Mouse (Mus musculus) olfactory bulb, adult 2 months (tissue): ENCODE measurements around the gene Comt. TPM values are rescaled to one million over a fixed set of nuclear protein-coding genes. Genes with fewer than 3 reads are reported as not detected.

ENCODE experiments used
- H3K27ac ChIP-seq: fragments of 200-500 bp; 2 replicates; pipeline ENCODE4 v1.5.1; 2012; ENCODE audit warnings: low read depth, low read length; ENCODE audit not compliant: insufficient read depth
- H3K4me1 ChIP-seq: fragments of 200-500 bp; 2 replicates; pipeline ENCODE4 v1.6.1; 2012; ENCODE audit warnings: low read length; ENCODE audit not compliant: control insufficient read depth, insufficient read depth
- H3K4me3 ChIP-seq: fragments of 200-500 bp; 2 replicates; pipeline ENCODE4 v1.5.1; 2012; ENCODE audit warnings: mild to moderate bottlenecking, low read depth, low read length, moderate library complexity; ENCODE audit not compliant: insufficient read depth
- CTCF ChIP-seq: fragments of 200-500 bp; IDR thresholded peaks from 2 replicates; pipeline ENCODE4 v1.5.1; 2012; ENCODE audit warnings: low read depth, mild to moderate bottlenecking, low read length, moderate library complexity; ENCODE audit not compliant: insufficient read depth
- POLR2A ChIP-seq: fragments of 200-500 bp; IDR thresholded peaks from 2 replicates; pipeline ENCODE4 v1.6.1; 2012; ENCODE audit warnings: mild to moderate bottlenecking, low read depth, low read length, moderate library complexity; ENCODE audit not compliant: insufficient read depth
- WGBS: fragments of 180-500 bp; shearing (Covaris S2); methylation state at CpG from one replicate; pipeline ENCODE4 v1.1.7; 2018; 5-methylcytosine and 5-hydroxymethylcytosine counted together
- polyA plus RNA-seq: library from polyadenylated mRNA; stranded (reverse); fragments of >200 nt; gene quantifications from 2 replicates; pipeline ENCODE4 v1.2.4, GENCODE M21; 2012; ENCODE audit warnings: low replicate concordance; ENCODE audit not compliant: missing spikeins, insufficient read depth, insufficient read length

Gene Comt
- polyA plus RNA-seq, 1 experiment = not detected

DNA sequence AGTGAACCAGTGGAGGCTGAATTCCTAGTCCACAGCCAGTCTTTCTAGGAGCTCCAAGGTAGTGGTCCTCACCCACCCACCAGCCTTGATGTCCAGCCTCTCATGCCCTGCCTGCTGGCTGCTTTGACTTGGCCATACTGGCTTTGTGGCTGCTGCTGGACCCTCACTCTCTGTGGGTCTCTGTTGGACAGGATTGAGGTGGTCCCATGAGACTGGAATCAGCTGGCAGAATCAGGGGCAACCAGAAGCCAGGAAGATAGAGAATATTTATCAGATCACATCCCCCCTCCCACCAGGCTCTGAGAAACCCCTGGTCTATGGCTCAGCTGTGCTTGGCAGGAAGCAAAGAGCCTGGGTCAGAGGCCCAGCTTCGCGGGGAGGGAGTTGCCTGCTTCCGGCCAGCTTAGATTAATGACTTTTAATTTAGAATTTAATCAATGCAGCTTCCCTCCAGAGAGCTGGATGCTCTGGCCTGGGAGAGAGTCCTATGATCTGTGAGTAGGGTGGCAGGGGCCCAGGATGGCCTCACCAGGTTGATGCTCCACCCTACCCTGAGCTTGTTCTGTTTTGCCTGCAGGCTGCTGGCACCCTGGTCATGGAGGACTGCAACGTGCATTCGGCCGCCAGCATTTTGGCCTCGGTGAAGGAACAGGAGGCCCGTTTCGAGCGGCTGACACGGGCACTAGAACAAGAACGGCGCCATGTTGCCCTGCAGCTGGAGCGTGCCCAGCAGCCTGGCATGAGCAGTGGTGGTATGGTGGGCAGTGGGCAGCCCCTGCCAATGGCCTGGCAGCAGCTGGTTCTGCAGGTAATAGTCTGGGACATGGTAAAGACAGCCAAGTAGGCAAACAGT is 37.8 kb downstream of the Comt start:
- peak overlapping the region; percentile 7; the same call in 1 of the 2 replicates for H3K27ac ChIP-seq
- peaks cover 35% of the 10 kb centered on the region for H3K4me1 ChIP-seq
- TF ChIP-seq CTCF (no peak), POLR2A (no peak)
- 79% methylated on average over 14 of the region's 14 CpGs for WGBS
- H3K4me3 ChIP-seq = no peak overlapping the region

DNA sequence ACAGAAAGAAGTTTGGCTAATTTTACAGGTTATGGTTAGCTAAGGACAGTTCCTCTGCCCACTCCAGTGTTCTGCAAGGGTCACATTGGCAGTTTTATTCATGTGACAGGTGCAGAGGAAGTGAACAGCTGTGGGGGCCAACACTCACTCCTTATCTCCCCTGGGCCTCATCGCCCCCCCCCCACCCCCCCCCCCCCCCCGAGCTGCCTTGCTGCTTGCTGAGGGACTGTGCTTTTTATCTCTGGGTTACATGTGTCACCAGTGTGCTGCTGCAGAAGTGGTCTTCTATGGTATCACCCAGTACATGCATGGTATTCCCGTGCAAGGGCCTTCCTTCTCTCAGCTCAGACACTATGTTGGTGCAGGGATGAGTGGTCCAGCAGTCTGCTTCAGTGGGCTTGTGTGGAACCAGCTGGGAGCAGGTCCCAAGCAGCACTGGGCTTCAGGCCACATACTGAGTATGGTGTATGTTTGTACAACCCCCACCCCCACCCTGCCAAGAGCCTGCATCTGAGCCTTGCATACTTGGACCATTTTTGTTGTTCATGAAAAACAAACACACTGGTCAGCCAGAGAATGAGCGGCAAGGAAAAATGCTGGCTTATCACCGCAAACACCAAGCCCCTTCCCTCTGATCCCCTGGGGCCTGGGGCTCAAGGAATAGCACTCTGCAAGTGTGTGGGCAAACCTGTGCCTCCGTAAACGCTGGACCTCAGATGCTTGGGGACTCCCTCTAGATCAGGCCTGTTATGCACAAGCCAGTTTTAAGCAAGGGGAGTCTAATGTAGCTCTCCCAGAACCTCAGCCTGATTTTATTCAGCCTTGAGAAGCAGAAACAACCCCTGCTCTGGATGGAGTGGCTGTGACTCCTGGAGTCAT is 38.7 kb downstream of the Comt start:
- TF ChIP-seq CTCF (no peak), POLR2A (no peak)
- WGBS = 46% methylated on average over 7 of the region's 7 CpGs
- no peak overlapping the region for H3K27ac ChIP-seq
- peaks cover 41% of the 10 kb centered on the region for H3K4me1 ChIP-seq
- H3K4me3 ChIP-seq = no peak overlapping the region

DNA sequence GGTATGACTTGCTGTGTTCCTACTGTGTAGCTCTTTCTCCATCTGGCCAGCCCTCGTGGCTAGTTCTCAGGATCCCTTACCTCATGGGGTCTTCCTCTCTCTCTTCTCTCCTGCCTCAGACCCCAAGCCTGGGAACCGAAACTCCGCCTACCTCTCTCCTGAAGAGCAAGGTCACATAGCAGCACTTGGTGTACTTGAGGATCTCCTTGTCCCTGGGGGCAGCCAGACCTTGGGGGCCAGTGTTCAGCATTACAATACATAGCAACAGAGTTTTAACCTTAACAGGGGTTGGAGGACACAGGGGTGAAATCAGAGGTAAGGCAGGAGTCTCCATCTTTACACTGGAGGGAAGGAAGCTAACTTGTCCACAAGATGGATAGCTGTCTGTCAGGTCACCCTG is 39.7 kb downstream of the Comt start:
- Histone ChIP-seq H3K4me3 (no peak overlapping the region), H3K27ac (no peak overlapping the region), H3K4me1 (peaks cover 36% of the 10 kb centered on the region)
- TF ChIP-seq CTCF = no peak
- no peak for TF ChIP-seq POLR2A
- WGBS = 69% methylated on average over 3 of the region's 3 CpGs

DNA sequence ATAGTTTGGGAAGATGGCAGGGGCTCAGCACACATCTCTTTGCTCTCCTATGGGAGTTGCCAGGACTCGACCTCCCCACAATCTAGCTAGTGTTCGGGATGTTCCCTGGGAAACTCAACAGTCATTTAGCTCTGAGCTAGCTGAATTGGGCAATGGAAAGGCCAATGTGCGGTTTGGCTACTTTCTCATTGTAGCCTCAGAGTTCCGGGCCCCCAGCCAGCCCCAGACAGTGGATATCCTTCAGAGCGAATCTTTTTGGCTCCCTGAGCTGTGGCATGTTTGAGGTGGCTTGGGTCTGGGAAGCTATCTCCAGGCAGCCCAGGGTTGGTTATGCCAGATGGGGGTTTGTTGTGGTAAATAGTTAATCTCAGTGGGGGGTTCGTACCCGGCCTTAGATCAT is 40.2 kb downstream of the Comt start:
- 65% methylated on average over 7 of the region's 7 CpGs for WGBS
- TF ChIP-seq POLR2A (no peak), CTCF (no peak)
- Histone ChIP-seq H3K4me3 (no peak overlapping the region), H3K4me1 (peaks cover 41% of the 10 kb centered on the region), H3K27ac (no peak overlapping the region)

DNA sequence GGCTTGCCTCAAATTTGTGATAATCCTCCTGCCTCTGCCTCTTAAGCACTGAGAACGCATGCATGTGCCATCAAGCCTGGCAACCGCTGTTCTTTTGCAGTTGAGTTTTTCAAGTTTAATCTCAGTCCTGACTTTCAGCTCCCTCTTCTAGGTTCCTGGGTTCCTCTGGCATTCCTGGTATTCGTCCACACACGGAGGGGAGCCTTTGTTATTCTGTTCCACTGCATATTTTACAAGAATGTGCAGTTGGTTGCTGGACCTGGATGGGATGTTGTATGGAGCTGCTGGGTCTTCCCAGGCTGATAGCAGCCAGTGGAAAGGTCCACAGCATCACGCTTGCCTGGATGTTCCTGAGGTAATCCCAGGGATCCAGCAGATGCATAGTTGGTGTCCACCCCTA is 41.2 kb downstream of the Comt start:
- no peak for TF ChIP-seq CTCF
- TF ChIP-seq POLR2A = no peak
- H3K4me1 ChIP-seq = peaks cover 49% of the 10 kb centered on the region

DNA sequence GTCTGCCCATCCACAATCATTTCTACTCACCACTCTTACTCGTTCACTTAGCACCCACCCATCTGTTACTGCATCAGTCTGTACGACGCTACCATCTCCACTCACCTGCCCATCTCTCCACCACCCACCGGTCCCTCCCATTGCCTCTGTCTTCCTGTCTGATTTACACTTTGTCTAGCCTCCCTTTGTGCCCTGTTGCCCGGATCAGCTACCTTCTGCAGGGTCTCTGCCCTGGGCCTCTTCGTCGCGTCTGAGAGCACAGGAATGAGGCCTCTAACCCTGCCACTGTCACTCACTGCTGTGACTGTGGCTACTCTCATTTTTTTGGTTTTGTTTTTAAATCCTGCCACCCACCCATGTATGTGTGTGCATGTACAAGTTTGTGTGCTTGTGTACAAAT is 42.0 kb downstream of the Comt start:
- TF ChIP-seq POLR2A = no peak
- no peak for TF ChIP-seq CTCF
- H3K4me1 ChIP-seq = peaks cover 46% of the 10 kb centered on the region
- 89% methylated on average over 8 of the region's 8 CpGs for WGBS

More for the DNA sequence above, 41.2 kb downstream of the Comt start:
- no peak overlapping the region for H3K4me3 ChIP-seq
- H3K27ac ChIP-seq = no peak overlapping the region
- 82% methylated on average over 5 of the region's 5 CpGs for WGBS

DNA sequence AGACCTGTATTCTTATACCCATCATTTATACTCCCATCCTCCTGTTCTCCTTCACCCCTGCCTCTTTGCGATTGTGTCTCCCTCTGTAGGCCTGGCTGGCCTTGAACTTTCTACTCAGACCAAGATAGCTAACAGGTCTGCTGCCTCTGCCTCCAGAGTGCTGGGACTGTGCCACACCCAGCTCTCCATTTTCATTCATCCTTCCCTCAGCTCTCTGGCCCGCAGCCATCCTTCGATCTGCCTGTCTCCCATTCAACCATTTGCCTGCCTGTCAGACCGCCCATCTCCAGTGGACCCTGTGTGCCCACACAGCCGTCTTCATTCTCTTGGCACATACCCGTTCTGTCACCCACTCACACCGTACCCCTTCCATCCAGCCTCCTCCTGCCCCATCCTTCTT is 42.4 kb downstream of the Comt start:
- TF ChIP-seq POLR2A = no peak
- no peak for TF ChIP-seq CTCF

More for the DNA sequence above, 42.0 kb downstream of the Comt start:
- H3K4me3 ChIP-seq = no peak overlapping the region
- no peak overlapping the region for H3K27ac ChIP-seq

DNA sequence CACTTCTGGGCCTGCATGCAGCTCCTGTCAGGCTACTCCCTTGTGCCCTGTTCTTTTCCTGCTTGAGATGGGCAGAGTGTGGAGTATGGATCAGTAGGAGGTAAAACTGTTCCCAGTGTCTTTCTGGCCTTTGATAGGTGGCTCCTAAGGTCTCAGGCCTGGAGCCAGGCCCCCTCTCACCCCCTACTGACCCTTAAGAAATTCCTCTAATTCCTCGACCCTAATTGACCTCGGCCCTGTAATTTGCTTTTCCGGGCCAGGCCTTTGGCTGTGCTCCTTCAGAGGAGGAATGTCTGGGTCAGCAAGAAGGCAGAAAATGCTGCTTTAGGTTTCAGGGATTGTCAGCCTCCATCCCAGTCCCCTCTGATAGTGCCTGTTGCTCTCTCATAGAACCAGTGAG is 42.9 kb downstream of the Comt start:
- H3K4me1 ChIP-seq = peaks cover 49% of the 10 kb centered on the region
- peak overlapping the region; percentile 3; the same call in 1 of the 2 replicates for H3K27ac ChIP-seq
- TF ChIP-seq POLR2A (no peak), CTCF (no peak)
- no peak overlapping the region for H3K4me3 ChIP-seq
- WGBS = 35% methylated on average over 3 of the region's 3 CpGs

More for the DNA sequence above, 42.4 kb downstream of the Comt start:
- no peak overlapping the region for H3K27ac ChIP-seq
- 63% methylated on average over 7 of the region's 7 CpGs for WGBS
- no peak overlapping the region for H3K4me3 ChIP-seq
- peaks cover 50% of the 10 kb centered on the region for H3K4me1 ChIP-seq
